Mouse (Mus musculus): ENCODE results near the gene Pex13. TPM values are rescaled to one million over a fixed set of nuclear protein-coding genes. Genes with fewer than 3 reads are reported as not detected.

Pex13 gene
- polyA plus RNA-seq, 1 experiment from 2014 or later, result 33.9 TPM

DNA sequence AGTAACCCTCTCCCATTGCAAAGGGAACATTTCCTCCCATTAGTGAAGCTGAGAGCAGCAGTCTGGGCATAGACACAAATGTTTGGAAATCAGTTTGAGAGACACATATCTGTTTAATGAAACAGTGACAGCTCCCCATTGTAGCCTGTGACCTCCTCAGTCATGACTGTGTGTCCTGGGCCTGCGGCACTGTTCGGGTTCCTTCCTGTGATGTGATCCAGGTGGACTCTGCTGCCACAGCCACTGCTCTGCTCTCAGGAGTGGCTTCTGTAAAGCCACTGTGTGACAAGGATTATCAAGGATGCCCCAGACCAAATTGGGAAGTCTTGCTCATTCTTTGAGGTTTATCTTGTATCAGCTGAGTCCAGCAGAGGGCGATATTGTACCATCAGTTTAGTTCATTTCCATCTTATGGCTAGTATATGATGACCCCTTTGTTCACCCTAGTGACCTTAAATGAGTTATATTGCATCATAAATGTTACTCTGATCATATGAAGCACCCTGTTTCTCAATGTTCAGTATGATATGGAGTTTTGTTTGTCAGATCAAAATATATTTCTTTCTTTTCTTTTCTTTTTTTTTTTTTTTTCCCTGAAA lies 13.4 kb upstream of the Pex13 start:
- Histone ChIP-seq H3K27me3 (no peaks in the 10 kb centered on the region), H3K9me3 (replicated peaks) (no peaks in the 10 kb centered on the region), H3K4me2 (no peak overlapping the region), H3K4me1 (no peaks in the 10 kb centered on the region), H3K9ac (no peak overlapping the region), H3K27ac (no peak overlapping the region), H3K36me3 (peaks cover 86% of the 10 kb centered on the region), H3K4me3 (replicated peaks) (no peak overlapping the region)
- ATAC-seq (replicated peaks; ENCODE audit: low FRiP score), result no peak; the same call in 1 of the 2 replicates
- 47% methylated on average over 3 of the region's 3 CpGs for WGBS

DNA sequence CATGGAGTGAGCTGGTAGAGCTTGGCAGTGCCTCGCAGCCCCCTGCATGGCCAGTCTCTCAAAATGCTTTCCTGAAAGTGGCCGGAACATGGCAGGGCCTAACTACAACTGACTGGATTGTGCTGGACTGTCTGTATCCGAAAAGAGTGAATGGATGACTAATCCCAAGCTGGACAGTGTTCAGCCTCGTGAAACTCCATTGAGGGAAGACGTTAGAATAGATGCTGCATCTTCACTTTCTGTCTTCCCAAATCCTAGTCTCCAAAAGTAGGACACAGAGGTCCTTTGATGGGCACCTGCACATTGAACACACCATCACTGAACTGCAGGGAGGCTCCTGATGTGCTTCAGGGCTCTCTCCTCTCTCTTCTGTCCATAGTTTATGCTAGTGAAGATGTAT lies 10.3 kb upstream of the Pex13 start:
- Histone ChIP-seq H3K36me3 (peaks cover 80% of the 10 kb centered on the region), H3K4me2 (no peak overlapping the region), H3K9me3 (replicated peaks) (no peaks in the 10 kb centered on the region), H3K27ac (no peak overlapping the region), H3K4me1 (no peaks in the 10 kb centered on the region), H3K4me3 (replicated peaks) (no peak overlapping the region), H3K27me3 (no peaks in the 10 kb centered on the region), H3K9ac (no peak overlapping the region)
- ATAC-seq (replicated peaks; ENCODE audit: low FRiP score), result no peak
- 92% methylated on average over 5 of the region's 5 CpGs for whole genome bisulfite sequencing

DNA sequence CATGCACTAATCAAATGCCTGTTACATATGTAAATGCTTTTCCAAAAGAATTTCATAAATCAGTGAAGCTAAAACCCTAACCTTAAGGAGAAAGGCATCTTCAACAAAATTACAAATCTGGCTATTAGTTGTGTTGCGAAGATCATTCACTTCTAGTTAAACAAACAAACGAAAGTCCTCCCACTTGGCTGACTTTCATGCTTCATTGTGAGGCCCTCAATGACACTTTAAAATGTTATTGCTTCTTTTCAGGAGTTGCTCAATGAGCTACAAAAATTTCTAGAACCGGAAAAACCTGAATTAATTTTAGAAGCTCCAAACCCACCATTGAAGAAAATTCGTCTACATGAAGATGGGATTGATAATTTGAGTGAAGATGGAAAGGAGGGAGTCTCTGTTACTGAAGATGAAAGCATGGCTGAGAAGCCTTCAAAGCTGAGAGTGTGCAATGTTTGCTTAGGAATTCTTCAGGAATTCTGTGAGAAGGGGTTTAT lies 6.5 kb upstream of the Pex13 start:
- no peak for ATAC-seq (replicated peaks; ENCODE audit: low FRiP score)
- Histone ChIP-seq H3K4me1 (peaks cover 3% of the 10 kb centered on the region; the same call in 1 of the 2 replicates), H3K9ac (no peak overlapping the region), H3K4me3 (replicated peaks) (no peak overlapping the region), H3K9me3 (replicated peaks) (no peaks in the 10 kb centered on the region), H3K27me3 (no peaks in the 10 kb centered on the region), H3K36me3 (peaks cover 54% of the 10 kb centered on the region), H3K27ac (no peak overlapping the region), H3K4me2 (no peak overlapping the region)
- 76% methylated on average over 4 of the region's 4 CpGs for WGBS

DNA sequence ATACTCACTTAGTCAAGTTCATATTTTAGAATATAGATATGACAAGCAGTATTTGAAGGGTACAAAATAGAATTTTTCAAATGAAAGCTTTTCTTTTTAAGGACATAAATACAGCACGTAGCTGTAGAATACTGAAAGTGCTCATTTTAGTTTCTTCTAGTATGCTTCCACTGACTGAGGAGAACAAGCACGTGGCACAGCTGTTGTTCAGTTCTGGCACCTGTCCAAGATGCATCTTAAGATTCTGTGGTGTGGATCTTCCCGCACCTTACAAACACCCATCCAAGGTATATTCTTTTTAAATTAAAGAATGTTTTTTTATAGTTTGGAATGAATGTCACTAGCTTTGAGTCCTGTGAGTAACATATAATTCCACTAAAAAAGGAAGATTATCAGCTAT lies 1.4 kb upstream of the Pex13 start:
- peak overlapping the region; percentile 67 for H3K4me2 ChIP-seq
- WGBS, result 33% methylated on average over 3 of the region's 3 CpGs
- peak overlapping the region; percentile 88 for H3K4me3 ChIP-seq (replicated peaks)
- peak overlapping the region; percentile 90; the same call in 1 of the 2 replicates for H3K9ac ChIP-seq
- no peaks in the 10 kb centered on the region for H3K27me3 ChIP-seq
- no peaks in the 10 kb centered on the region for H3K9me3 ChIP-seq (replicated peaks)
- no peak overlapping the region for H3K27ac ChIP-seq
- H3K4me1 ChIP-seq, result peaks cover 17% of the 10 kb centered on the region
- peaks cover 7% of the 10 kb centered on the region for H3K36me3 ChIP-seq
- ATAC-seq (replicated peaks; ENCODE audit: low FRiP score), result no peak

DNA sequence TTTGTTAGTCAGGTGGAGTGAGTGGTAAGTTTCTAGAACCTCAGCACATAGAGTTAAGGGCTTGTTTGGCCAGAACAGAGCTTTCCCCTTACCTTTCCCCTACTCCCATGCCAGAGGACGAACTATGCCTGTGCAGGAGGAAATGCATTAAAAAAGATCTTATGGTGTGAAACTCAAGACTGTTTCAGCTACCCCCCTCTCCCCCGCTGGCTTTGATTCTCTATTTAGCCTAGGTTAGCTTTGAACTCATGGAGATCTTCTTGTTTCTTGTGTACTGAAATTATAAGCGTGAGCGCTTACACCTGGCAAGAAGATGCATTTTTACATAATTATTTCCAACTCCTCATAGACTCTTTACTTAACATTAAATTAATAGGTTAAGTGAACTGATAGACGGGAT lies 767 bp upstream of the Pex13 start:
- no peak for ATAC-seq (replicated peaks; ENCODE audit: low FRiP score)
- Histone ChIP-seq H3K27me3 (no peaks in the 10 kb centered on the region), H3K9ac (peak overlapping the region; percentile 90), H3K4me2 (peak overlapping the region; percentile 67), H3K4me1 (peaks cover 17% of the 10 kb centered on the region), H3K36me3 (peaks cover 4% of the 10 kb centered on the region), H3K9me3 (replicated peaks) (no peaks in the 10 kb centered on the region), H3K27ac (peak overlapping the region; percentile 98), H3K4me3 (replicated peaks) (peak overlapping the region; percentile 88)
- WGBS, result 6% methylated on average over 5 of the region's 5 CpGs

DNA sequence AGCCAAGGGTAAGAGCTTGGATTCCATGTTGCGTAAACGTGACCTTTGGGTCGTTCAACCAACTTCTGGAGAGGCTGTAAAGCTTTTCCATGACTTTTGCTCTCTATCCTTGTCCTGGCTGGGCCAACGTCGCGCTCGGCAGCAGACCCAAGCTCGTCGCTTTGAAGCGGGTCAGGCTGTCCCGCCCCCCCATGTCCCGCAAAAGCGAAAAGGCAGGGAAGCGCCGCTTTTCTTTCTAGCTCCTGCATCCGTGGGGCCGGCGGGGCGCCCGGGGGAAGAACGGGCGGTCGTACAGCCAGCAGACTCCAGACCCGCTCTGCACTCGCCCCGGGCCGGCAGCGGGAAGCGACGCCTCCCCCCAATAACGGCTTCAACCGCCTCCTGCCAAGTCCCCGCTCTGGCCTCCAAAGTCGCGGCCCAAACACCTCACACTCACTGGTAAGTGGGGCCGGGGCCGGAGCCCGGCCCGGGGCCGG lies 410 bp downstream of the Pex13 start, which contains the start of gene Pus10:
Pus10 (plus strand) TSS at position 364 of the 476 bp plus-strand sequence.
- peak within 1 kb of the TSS; percentile 88 for H3K4me3 ChIP-seq (replicated peaks)
- ATAC-seq (replicated peaks; ENCODE audit: low FRiP score), result peak; percentile 69
- H3K27ac ChIP-seq, result peak within 1 kb of the TSS; percentile 98
- peak within 1 kb of the TSS; percentile 90 for H3K9ac ChIP-seq
- H3K4me1 ChIP-seq, result peaks cover 21% of the 10 kb centered on the region
- H3K36me3 ChIP-seq, result peaks cover 4% of the 10 kb centered on the region; the same call in 1 of the 2 replicates
- H3K9me3 ChIP-seq (replicated peaks), result no peaks in the 10 kb centered on the region
- H3K27me3 ChIP-seq, result no peaks in the 10 kb centered on the region
- peak within 1 kb of the TSS; percentile 67 for H3K4me2 ChIP-seq
- WGBS, result under 1% methylated on average over 39 of the region's 40 CpGs

DNA sequence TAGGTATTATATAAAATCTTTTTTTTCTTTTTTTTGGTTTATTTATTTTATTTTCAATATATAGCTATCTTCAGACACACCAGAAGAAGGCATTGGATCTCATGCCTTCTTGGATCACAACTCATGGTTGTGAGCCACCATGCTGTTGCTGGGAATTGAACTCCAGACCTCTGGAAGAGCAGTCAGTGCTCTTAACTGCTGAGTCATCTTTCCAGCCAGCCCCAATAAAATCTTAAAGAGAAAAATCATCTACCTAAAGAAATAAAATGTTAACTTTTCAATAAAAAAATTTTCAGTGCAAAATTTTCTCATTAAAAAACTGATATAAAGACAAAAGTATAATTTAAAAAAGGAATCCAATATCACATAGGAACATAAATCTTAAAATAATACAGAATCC lies 1.5 kb downstream of the Pex13 start:
- Histone ChIP-seq H3K27me3 (no peaks in the 10 kb centered on the region), H3K4me2 (0 out of 2 replicates have a peak overlapping the region, but pooled peaks have one; percentile 25), H3K9ac (no peak overlapping the region), H3K27ac (no peak overlapping the region), H3K9me3 (replicated peaks) (no peaks in the 10 kb centered on the region), H3K4me1 (peaks cover 21% of the 10 kb centered on the region), H3K36me3 (peaks cover 4% of the 10 kb centered on the region; the same call in 1 of the 2 replicates), H3K4me3 (replicated peaks) (no peak overlapping the region)
- ATAC-seq (replicated peaks; ENCODE audit: low FRiP score), result no peak

DNA sequence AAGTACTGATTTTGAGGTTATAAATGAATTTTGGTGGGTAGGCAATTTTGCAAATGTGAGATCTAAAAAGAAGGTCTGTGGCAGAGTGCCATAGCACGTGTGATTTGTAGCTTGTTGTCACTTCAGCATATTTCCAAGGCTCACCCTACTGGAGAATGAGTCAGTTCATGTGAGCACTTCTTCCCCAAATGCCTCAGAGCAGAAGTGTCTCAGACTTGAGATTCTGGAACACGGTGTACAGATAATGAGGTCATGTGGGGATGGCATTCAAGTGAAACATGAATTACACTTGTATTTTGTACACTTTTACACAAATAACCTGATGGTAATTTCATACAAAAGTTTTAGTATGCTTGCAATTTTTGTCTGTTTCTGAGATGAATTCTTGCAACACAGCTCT lies 8.0 kb downstream of the Pex13 start:
- no peaks in the 10 kb centered on the region; the same call in 1 of the 2 replicates for H3K36me3 ChIP-seq
- no peaks in the 10 kb centered on the region for H3K27me3 ChIP-seq
- H3K9ac ChIP-seq, result no peak overlapping the region
- ATAC-seq (replicated peaks; ENCODE audit: low FRiP score), result no peak
- no peak overlapping the region for H3K27ac ChIP-seq
- 81% methylated on average over 2 of the region's 2 CpGs for WGBS
- H3K4me3 ChIP-seq (replicated peaks), result no peak overlapping the region
- no peaks in the 10 kb centered on the region for H3K9me3 ChIP-seq (replicated peaks)
- no peak overlapping the region for H3K4me2 ChIP-seq
- H3K4me1 ChIP-seq, result peaks cover 7% of the 10 kb centered on the region; the same call in 1 of the 2 replicates

DNA sequence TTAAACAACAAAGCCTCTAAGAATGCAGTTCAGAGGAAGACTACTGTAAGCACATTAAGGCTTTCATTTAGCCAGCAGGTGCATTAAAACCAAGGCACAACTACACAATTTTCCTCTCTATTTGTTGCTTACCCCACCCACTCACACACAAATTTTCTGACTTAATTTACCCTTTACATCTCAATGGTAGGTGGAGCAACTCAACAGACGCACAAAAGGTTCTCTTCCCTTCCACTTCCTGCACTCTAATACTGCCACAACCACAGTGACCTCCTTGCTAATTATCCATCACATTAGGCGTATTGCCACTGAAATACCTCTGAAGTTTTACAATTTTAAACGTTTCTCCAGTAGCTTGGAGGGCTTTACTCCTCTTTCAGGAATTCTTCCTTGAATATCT lies 12.1 kb downstream of the Pex13 start:
- Histone ChIP-seq H3K4me1 (no peaks in the 10 kb centered on the region), H3K9ac (no peak overlapping the region), H3K27ac (no peak overlapping the region), H3K27me3 (no peaks in the 10 kb centered on the region), H3K4me2 (no peak overlapping the region), H3K9me3 (replicated peaks) (no peaks in the 10 kb centered on the region), H3K4me3 (replicated peaks) (no peak overlapping the region), H3K36me3 (peaks cover 26% of the 10 kb centered on the region)
- 65% methylated on average over 3 of the region's 3 CpGs for WGBS
- no peak for ATAC-seq (replicated peaks; ENCODE audit: low FRiP score)

DNA sequence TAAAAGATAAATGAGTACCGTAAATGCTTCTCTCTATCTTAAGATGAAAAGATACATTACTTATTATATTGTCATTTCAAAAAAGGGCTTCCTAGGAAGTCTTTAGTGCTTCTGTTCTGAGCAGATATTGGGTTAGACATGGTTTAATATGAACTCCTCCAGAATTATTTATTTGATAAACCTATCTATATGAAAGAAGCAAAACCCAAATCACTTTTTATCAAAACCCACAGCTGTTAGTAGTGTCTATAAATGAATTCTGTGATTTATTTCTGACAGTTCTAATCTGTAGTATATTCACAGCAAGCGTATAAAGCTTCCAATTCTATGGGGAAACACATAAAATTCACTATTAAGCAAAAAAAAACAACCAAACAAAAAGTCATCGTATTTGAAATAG lies 17.9 kb downstream of the Pex13 start:
- no peak overlapping the region for H3K9ac ChIP-seq
- H3K27me3 ChIP-seq, result no peaks in the 10 kb centered on the region
- ATAC-seq (replicated peaks; ENCODE audit: low FRiP score), result no peak
- WGBS, result 91% methylated on average over 3 of the region's 3 CpGs
- no peak overlapping the region for H3K27ac ChIP-seq
- H3K9me3 ChIP-seq (replicated peaks), result no peaks in the 10 kb centered on the region
- no peak overlapping the region for H3K4me3 ChIP-seq (replicated peaks)
- H3K4me2 ChIP-seq, result no peak overlapping the region
- H3K4me1 ChIP-seq, result no peaks in the 10 kb centered on the region
- H3K36me3 ChIP-seq, result peaks cover 49% of the 10 kb centered on the region

DNA sequence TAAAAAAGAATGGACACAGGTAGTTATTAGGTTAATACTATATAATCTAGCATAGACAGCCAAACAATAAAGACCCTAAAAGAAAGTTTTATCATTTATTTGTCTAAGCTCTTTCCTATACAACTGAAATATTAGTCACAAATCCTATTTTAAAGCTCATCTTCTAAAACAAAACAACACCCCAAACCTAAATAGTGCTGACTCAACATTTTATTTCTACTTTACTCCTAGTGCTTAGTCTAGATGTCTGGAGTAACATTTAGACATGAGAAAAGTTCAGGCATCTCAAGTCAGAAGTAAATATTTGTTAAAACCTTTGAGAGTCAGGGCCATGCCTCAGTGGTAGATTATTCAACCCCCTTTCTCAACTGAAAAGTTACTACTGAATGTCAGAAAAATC lies 18.3 kb downstream of the Pex13 start:
- Histone ChIP-seq H3K27me3 (no peaks in the 10 kb centered on the region), H3K4me1 (no peaks in the 10 kb centered on the region), H3K36me3 (peaks cover 52% of the 10 kb centered on the region), H3K9me3 (replicated peaks) (no peaks in the 10 kb centered on the region), H3K27ac (no peak overlapping the region), H3K9ac (no peak overlapping the region), H3K4me3 (replicated peaks) (no peak overlapping the region), H3K4me2 (no peak overlapping the region)
- no peak for ATAC-seq (replicated peaks; ENCODE audit: low FRiP score)

DNA sequence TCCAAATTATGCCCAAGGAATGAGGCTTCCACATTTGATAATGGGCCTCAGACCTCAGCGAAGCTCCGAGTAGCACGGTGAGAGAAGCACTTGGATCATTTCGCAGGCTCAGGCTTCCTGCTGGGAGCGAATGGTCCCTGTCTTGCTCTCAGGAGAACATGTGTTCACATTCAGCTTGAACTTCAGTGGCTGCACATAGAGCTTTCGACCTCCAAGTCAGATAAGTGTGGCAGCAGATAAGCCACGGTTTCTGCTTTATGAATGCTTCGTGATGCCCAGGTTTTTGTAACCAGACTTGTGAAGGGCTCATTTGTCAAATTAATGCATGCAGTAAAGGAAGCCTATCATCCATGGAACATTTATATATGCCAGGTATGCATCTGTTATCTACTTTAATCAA lies 31.2 kb downstream of the Pex13 start:
- H3K27ac ChIP-seq, result no peak overlapping the region
- 0 out of 2 replicates have a peak, but pooled peaks cover 9% of the 10 kb centered on the region for H3K4me1 ChIP-seq
- ATAC-seq (replicated peaks; ENCODE audit: low FRiP score), result no peak
- H3K9me3 ChIP-seq (replicated peaks), result no peaks in the 10 kb centered on the region
- H3K4me2 ChIP-seq, result no peak overlapping the region
- no peak overlapping the region for H3K4me3 ChIP-seq (replicated peaks)
- H3K27me3 ChIP-seq, result no peaks in the 10 kb centered on the region
- WGBS, result 74% methylated on average over 8 of the region's 8 CpGs
- no peak overlapping the region for H3K9ac ChIP-seq
- peaks cover 6% of the 10 kb centered on the region; the same call in 1 of the 2 replicates for H3K36me3 ChIP-seq

Data from kidney, embryonic 15.5 days (tissue).